Mouse (Mus musculus) brain, embryonic 14.5 days (tissue): ENCODE measurements at regions not wholly inside any gene's neighbourhood (a gene's known extent, or its start where the extent isn't known, plus 50 kb on each side); places are given as distances from the start of the nearest gene placed in this dataset.
A peak's percentile ranks its signal among the peaks of the same experiment; 100 is the strongest.

Experiments used
- DNase-seq: peaks from one replicate; pipeline ENCODE4 v3.0.0-alpha.2; 2011; ENCODE audit warnings: low read depth
- CTCF ChIP-seq: fragments of 200-500 bp; IDR thresholded peaks from 2 replicates; pipeline ENCODE4 v1.5.1; 2012; ENCODE audit warnings: inconsistent platforms, mild to moderate bottlenecking, moderate library complexity, borderline replicate concordance; ENCODE audit not compliant: insufficient read depth, insufficient read length; ENCODE audit errors: extremely low read depth
- POLR2A ChIP-seq: fragments of 200-500 bp; IDR thresholded peaks from 2 replicates; pipeline ENCODE4 v1.6.1; 2012; ENCODE audit warnings: mild to moderate bottlenecking, inconsistent platforms, borderline replicate concordance; ENCODE audit not compliant: poor library complexity, insufficient read depth, insufficient read length, severe bottlenecking; ENCODE audit errors: extremely low read depth

DNA sequence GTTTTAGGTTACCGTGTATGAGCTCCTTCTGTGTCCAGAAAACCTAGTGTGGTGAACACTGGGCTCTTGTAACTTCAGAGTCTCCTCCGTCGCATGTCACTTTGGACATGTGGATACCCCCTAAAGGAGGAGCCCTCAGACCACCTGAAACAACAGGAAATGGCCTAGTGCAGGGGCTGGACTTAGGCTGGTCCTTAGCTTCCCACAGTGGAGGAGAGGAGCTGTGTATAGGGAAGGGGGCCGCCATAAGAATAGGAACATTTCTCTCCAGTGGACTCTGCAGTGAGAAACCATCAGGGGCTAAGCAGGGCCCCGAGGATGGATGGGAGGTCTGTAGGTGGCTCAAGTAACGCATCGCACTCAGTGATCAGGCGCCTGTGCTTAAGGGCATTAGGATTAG, 165.0 kb upstream of the Sel1l start:
- TF ChIP-seq POLR2A (no peak), CTCF (no peak)
- no peak for DNase-seq

DNA sequence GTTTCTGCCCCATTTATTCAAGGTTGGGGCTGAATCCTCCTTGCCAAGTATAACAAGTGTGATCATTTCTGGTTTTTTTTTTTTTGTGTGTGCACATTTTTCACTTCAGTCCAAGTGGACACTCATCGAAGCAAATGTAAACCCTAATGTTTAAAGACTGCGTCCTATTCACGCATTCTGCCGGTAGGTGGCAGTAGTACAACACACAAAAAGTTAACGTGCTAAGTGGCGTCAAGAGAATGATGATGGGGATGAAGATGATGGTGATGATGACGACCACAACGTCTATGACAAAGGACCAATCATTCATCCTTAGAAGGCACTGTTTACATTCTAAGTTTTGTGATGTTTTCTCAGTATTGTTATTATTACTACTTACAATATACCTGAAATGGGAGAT, 164.3 kb upstream of the Sel1l start:
- TF ChIP-seq CTCF, result peak; percentile 77; the same call in 1 of the 2 replicates
- TF ChIP-seq POLR2A, result no peak
- peak; percentile 83 for DNase-seq

DNA sequence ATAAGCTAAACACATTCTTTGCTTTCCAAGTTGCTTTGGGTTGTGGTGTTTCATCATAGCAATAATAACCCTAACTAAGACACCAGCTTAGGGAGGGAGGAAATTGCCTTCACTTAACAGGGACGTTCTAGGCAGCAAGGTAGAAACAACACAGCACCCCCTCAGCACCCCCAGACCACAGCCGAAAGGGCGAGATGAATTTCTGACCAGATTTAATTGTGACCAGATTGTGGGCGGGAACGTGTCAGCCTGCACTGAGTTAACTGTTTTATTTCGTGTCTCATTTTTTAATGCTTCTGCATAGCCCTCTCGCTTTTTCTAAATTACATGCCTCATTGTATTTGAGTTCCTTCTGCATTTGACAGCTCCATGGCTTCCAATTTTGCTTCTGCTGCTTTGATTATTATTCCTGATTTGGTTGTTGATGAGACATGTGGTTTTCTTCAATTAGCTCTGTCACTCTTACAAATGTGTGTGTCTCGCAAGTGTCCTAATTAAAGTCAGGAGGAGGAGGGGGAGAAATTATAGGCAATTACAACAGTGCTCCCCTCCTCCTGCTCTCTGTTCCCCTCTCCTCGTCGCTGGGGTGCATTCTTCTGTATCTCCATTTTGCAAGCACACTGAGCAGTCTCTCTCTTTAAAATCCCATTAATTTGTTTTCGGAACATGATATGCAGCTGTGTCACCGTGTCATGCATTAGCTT, 155.6 kb upstream of the Sel1l start:
- peak; percentile 94 for DNase-seq
- TF ChIP-seq CTCF, result no peak
- no peak for TF ChIP-seq POLR2A

DNA sequence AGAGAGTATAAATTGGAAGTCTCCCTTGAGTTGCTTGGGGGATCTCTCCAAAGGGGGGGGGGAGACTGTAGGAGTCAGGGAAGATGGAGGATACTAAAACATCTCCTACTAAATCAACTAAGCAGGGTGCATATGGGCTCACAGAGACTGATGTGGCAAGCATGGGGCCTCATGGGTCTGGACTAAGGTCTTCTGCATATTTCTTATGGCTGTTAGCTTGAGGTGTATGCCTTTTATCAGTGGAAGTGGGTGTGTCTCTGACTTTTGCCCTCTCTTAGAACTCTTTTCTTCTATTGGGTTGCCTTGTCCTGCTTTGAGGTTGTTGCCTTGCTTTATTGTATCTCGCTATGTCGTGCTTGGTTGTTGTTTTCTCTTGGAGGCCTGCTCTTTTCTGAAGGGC, 150.1 kb upstream of the Sel1l start:
- no peak for DNase-seq
- TF ChIP-seq POLR2A (no peak), CTCF (no peak)

DNA sequence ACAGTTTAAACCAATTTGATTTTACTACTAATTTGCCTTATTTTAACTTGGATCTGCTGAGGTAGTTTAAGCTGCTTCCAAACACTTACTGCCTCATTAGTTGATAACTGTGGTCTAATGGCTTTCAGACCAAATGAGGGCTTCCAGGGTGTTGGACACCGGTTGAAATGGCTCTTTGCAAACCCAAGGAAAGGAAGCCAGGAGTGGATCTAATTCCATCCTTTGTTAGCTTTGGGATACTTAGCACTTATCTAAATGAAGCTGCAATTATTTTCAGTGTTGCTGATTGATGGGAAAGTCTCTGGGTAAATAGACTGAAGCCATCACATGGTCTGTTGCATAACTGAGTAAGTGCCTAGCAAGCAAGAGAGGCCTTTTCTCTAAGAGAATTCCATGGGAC, 148.4 kb upstream of the Sel1l start:
- DNase-seq, result peak; percentile 82
- no peak for TF ChIP-seq POLR2A
- TF ChIP-seq CTCF, result no peak

DNA sequence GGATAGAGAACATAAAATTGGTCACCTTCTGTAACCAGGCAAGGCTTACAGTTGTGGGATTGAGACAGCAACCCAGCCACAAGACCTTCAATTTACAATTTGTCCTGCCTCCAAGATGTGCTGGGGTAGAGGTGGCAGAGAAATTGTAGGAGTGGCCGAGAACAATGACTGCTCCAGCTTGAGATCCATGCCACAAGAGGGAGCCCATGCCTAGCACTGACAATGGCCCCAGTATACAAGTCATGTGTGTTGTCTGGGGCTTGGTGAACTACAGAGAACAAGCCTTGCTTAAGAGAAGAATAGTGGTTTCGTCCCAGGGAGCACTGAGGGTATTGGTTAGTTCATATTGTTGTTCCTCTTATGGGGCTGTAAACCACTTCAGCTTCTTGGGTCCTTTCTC, 146.6 kb upstream of the Sel1l start:
- DNase-seq, result no peak
- TF ChIP-seq POLR2A (no peak), CTCF (no peak)

DNA sequence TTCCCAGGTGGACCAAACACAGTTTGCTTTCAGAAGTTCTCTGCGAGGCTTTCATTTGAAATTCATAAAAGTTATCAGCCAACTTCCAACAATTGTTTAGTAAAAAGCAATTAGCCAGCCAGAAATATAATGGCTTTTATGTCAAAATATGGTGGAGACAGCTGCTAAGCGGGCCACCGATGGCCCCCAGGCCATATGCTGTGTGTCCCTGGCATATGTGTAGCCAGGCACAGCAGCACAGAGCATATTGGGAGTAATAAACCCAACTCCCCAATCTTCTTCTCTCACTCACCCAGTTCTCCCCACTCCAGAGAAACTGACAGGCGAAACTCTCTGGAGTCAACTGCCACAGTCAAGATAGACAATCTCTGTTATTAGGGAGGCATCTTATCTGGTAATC, 137.5 kb upstream of the Sel1l start:
- TF ChIP-seq CTCF (no peak), POLR2A (no peak)
- DNase-seq, result peak; percentile 60

DNA sequence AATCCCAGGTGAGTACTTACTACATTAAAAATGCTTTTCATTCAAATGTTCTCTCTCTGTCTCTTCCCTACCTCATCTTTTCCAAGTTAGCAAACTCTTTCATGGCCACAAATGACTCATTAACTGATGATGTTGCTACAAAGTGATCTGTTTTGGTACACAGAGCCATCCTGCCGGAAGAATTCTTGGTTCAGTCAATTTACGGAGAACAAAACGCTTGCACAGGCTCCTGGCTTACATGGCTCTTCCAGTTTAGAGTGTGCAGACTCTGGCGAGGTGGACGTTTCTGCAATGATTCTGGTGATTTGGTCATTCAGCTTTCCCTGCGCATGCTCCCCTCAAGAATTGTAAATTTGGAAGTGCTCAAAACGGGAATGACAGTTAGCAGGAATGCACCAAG, 131.4 kb upstream of the Sel1l start:
- peak; percentile 23 for DNase-seq
- TF ChIP-seq CTCF, result no peak

DNA sequence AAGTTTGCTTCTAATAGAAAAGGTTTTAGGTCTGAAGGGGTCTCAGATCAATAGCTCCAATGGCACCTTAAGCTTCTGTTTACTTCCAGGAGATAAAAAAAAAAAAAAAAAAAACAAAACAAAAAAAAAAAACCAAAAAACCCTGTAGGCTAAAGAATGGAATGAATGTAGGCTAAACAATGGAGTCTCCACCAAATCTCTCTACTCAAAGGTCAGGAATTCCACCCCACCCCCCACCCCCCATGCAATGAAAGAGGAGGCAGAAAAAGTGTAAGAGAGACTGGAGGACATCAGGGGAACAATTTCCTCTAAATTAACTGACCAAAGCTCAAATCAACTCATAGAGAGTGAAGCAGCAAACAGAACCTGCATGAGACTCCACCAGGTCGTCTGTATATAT, 122.1 kb upstream of the Sel1l start:
- TF ChIP-seq CTCF (no peak), POLR2A (no peak)
- DNase-seq, result no peak

DNA sequence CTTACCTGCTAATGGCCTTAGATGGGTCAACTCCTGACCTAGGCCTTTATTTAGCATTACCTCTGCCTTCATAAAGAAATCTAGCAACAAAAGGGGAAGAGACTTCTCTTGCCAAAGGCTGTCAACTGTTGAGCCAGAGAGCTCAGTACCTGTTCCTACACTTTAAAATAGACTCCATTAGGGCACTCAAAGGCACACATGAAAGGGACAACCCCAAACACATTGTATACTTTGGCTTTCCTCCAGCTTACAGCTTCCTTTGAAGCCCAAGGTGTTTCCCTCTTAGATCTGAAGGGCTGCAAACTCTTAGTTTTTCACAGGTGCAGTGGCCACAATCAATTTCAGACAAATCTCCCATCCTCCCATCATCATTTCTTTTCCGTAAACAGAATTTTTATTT, 117.0 kb upstream of the Sel1l start:
- TF ChIP-seq POLR2A, result no peak

DNA sequence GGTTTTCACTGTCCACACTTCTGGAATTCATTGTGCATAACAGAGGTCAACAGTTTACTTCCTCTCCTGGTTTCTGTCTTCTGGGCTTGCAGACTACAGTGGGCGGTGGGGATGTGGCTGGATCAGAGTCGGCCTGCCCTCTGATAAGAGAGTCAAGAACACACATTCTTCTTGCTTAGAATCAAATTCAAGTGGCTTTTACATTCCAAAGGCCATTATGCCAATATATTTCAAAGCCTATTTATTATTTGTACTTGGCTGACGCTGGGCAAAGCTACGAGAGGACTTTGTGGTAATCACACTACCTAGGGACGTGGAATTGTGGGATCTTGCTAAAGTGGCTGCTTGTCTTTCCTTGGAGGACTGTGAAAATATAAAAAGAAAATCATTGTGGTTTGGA, 114.3 kb upstream of the Sel1l start:
- TF ChIP-seq CTCF, result no peak
- TF ChIP-seq POLR2A, result no peak

More for the DNA sequence above, 117.0 kb upstream of the Sel1l start:
- DNase-seq, result no peak

DNA sequence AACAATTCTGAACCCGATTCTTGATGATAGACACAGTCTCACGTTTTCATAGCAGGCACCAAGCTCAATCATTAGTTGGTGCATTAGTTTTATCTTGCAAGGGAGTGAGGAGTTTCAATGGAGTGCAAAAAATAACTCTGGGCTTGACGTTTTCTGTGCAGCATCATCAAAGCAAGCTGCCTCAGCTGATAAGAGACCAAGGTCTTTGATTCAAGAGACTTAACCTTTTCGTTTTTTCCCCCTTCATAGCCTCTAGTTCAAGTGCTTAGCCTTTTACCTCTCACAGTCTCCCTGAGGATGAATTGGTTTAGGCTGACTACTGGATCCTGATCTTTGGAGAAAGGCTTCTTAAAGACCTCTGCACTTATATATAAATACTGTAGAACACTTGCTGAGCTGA, 109.1 kb upstream of the Sel1l start:
- DNase-seq, result no peak
- TF ChIP-seq CTCF, result no peak
- TF ChIP-seq POLR2A, result no peak

More for the DNA sequence above, 114.3 kb upstream of the Sel1l start:
- no peak for DNase-seq
